Mouse (Mus musculus): ENCODE results near the gene Pram1.
"Not testable (repeated sequence)": the region's sequence is repeated elsewhere in the genome, so short reads cannot be mapped to it uniquely, and the experiment has no call there.

Pram1 gene

GRCm38 (mm10) chr17:33637516-33638276 is at the start of gene Pram1:
Gene Pram1, plus strand, starts transcription at chr17:33638056.
- DNase-seq, result no peak

GRCm38 (mm10) chr17:33597271-33597670 is 40.6 kb upstream of the Pram1 start:
- DNase-seq, result no peak

GRCm38 (mm10) chr17:33598506-33598905 is 39.4 kb upstream of the Pram1 start:
- no peak for DNase-seq

- peak in 1 of 2 experiments; percentile 6 for DNase-seq
Measured at GRCm38 (mm10) chr17:33599836-33600475, 37.9 kb upstream of the Pram1 start.

- no peak for DNase-seq
Measured at GRCm38 (mm10) chr17:33600831-33601230, 37.0 kb upstream of the Pram1 start.

GRCm38 (mm10) chr17:33601947-33602346 is 35.9 kb upstream of the Pram1 start:
- DNase-seq, result no peak

GRCm38 (mm10) chr17:33607273-33607672 is 30.6 kb upstream of the Pram1 start:
- no peak for DNase-seq

GRCm38 (mm10) chr17:33610548-33610947 is 27.3 kb upstream of the Pram1 start:
- no peak for DNase-seq

- not testable (repeated sequence) for DNase-seq
Measured at GRCm38 (mm10) chr17:33613726-33614125, 24.1 kb upstream of the Pram1 start.

GRCm38 (mm10) chr17:33627281-33627680 is 10.6 kb upstream of the Pram1 start:
- DNase-seq, result no peak

GRCm38 (mm10) chr17:33628621-33629486 is 9.0 kb upstream of the Pram1 start, which contains the start of gene Zfp414:
Gene Zfp414, plus strand, starts transcription at chr17:33629090.
- peak; percentile 95 for DNase-seq

GRCm38 (mm10) chr17:33629487-33630125 is 8.2 kb upstream of the Pram1 start:
- peak; percentile 25 to 36 for DNase-seq

- DNase-seq, result peak in 1 of 2 experiments; percentile 30
Measured at GRCm38 (mm10) chr17:33630171-33630895, 7.5 kb upstream of the Pram1 start.

GRCm38 (mm10) chr17:33631236-33631635 is 6.6 kb upstream of the Pram1 start:
- DNase-seq, result peak; percentile 35 to 51

- DNase-seq, result peak; percentile 97 to 98
Measured at GRCm38 (mm10) chr17:33631796-33632195, 6.1 kb upstream of the Pram1 start.

GRCm38 (mm10) chr17:33637038-33637437 is 818 bp upstream of the Pram1 start:
- DNase-seq, result no peak

GRCm38 (mm10) chr17:33639743-33640142 is 1.9 kb downstream of the Pram1 start:
- DNase-seq, result no peak

GRCm38 (mm10) chr17:33644068-33644467 is 6.2 kb downstream of the Pram1 start:
- DNase-seq, result no peak

- DNase-seq, result peak in 1 of 2 experiments; percentile 33
Measured at GRCm38 (mm10) chr17:33645073-33645472, 7.2 kb downstream of the Pram1 start.

- no peak for DNase-seq
Measured at GRCm38 (mm10) chr17:33649781-33650475, 12.1 kb downstream of the Pram1 start.

GRCm38 (mm10) chr17:33666813-33667212 is 29.0 kb downstream of the Pram1 start:
- no peak for DNase-seq
